Mouse (Mus musculus) kidney, postnatal 0 days (tissue): ENCODE data around the gene B230217C12Rik. TPM values are rescaled to one million over a fixed set of nuclear protein-coding genes. Genes with fewer than 3 reads are reported as not detected.

ENCODE experiments used
- ATAC-seq: fragments of 200-750 bp; cut with Nextera tagmentation; replicated peaks from 2 replicates; pipeline ENCODE4 v1.8.0; 2017; ENCODE audit warnings: low read depth, moderate number of reproducible peaks, moderate TSS enrichment, moderate library complexity; ENCODE audit not compliant: low FRiP score
- DNase-seq: peaks from one replicate; pipeline ENCODE4 v3.0.0-alpha.2; 2016; ENCODE audit warnings: low spot score
- H3K27ac ChIP-seq: fragments of 300-500 bp; sonication (generic); 2 replicates; pipeline ENCODE4 v1.5.1; 2014; ENCODE audit warnings: mild to moderate bottlenecking
- H3K27me3 ChIP-seq: fragments of 300-500 bp; sonication (generic); 2 replicates; pipeline ENCODE4 v1.6.1; 2014; ENCODE audit warnings: low read length, mixed read lengths; ENCODE audit not compliant: insufficient read depth
- H3K36me3 ChIP-seq: fragments of 300-500 bp; sonication (generic); 2 replicates; pipeline ENCODE4 v1.6.1; 2014; ENCODE audit warnings: low read length, mixed read lengths; ENCODE audit not compliant: insufficient read depth
- H3K4me1 ChIP-seq: fragments of 300-500 bp; sonication (generic); replicated peaks from 2 replicates; pipeline ENCODE4 v1.6.1; 2014; ENCODE audit warnings: antibody characterized with exemption, low read length, mixed read lengths; ENCODE audit not compliant: insufficient read depth
- H3K4me2 ChIP-seq: fragments of 300-500 bp; sonication (generic); 2 replicates; pipeline ENCODE4 v1.6.1; 2014; ENCODE audit warnings: mild to moderate bottlenecking, low read length, moderate library complexity, mixed read lengths
- H3K4me3 ChIP-seq: fragments of 300-500 bp; sonication (generic); replicated peaks from 2 replicates; pipeline ENCODE4 v1.5.1; 2014; ENCODE audit warnings: low read depth, low read length
- H3K9ac ChIP-seq: fragments of 300-500 bp; sonication (generic); 2 replicates; pipeline ENCODE4 v1.6.1; 2014; ENCODE audit warnings: low read depth, low read length
- H3K9me3 ChIP-seq: fragments of 300-500 bp; sonication (generic); replicated peaks from 2 replicates; pipeline ENCODE4 v1.6.1; 2016; ENCODE audit warnings: low read length, inconsistent platforms, mixed read lengths
- CTCF ChIP-seq: IDR thresholded peaks from 2 replicates; pipeline ENCODE4 v1.5.1; 2016; ENCODE audit warnings: antibody characterized with exemption, low read depth, mild to moderate bottlenecking, moderate library complexity
- WGBS: fragments of 180-500 bp; shearing (Covaris S2); extraction: QIAGEN DNeasy Blood & Tissue Kit; methylation state at CpG from one replicate; pipeline ENCODE4 v1.1.7; 2014; 5-methylcytosine and 5-hydroxymethylcytosine counted together
- polyA plus RNA-seq: library from polyadenylated mRNA; unstranded; fragments of >200 nt; fragmentation: Nextera tagmentation; extraction: Ambion mirVana; gene quantifications from 2 replicates; pipeline ENCODE4 v1.2.1, GENCODE M21; 2015

The B230217C12Rik gene
- polyA plus RNA-seq, 1 experiment from 2014 or later, result 5.6 TPM

- DNase-seq, result no peak
- ATAC-seq, result 0 out of 2 replicates have a peak, but pooled peaks have one; percentile 4
- Histone ChIP-seq H3K4me2 (peak overlapping the region; percentile 29; the same call in 1 of the 2 replicates), H3K36me3 (peaks cover 28% of the 10 kb centered on the region), H3K27ac (peak overlapping the region; percentile 68), H3K4me3 (no peak overlapping the region), H3K4me1 (peaks cover 79% of the 10 kb centered on the region), H3K9ac (no peak overlapping the region; the same call in 1 of the 2 replicates), H3K27me3 (no peaks in the 10 kb centered on the region), H3K9me3 (no peaks in the 10 kb centered on the region)
- WGBS, result 46% methylated on average over 3 of the region's 3 CpGs
- no peak for TF ChIP-seq CTCF
These were observed 28.1 kb upstream of the B230217C12Rik start for GRCm38 (mm10) chr11:97812491-97812921.

DNA sequence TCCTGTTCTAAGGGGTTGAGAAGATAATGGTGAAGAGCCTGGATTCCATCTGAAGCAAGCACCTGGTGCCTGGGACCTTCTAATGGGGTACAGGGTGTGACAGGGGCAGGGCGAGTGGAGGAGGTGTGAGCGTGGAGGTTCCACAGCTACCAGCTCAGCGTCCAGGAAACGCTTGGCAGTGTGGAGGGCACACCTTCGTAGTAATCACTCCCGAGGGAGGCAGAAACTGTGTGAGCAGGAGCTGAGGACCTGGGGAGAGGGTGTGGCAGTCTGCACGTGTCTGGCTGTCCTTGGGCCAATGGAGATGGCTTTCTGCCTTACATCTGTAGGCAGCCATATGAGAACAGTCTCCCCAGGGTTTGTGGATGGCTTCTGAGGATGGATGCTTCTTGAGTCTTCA lies 27.5 kb upstream of the B230217C12Rik start:
- H3K4me3 ChIP-seq, result no peak overlapping the region
- ATAC-seq (no peak), DNase-seq (no peak)
- no peaks in the 10 kb centered on the region for H3K27me3 ChIP-seq
- peak overlapping the region; percentile 68 for H3K27ac ChIP-seq
- peaks cover 32% of the 10 kb centered on the region for H3K36me3 ChIP-seq
- H3K9me3 ChIP-seq, result no peaks in the 10 kb centered on the region
- H3K9ac ChIP-seq, result 0 out of 2 replicates have a peak overlapping the region, but pooled peaks have one; percentile 13
- H3K4me2 ChIP-seq, result no peak overlapping the region
- peaks cover 79% of the 10 kb centered on the region for H3K4me1 ChIP-seq
- TF ChIP-seq CTCF, result no peak
- WGBS, result 50% methylated on average over 7 of the region's 7 CpGs

- Histone ChIP-seq H3K36me3 (peaks cover 30% of the 10 kb centered on the region), H3K27me3 (no peaks in the 10 kb centered on the region)
These were observed 26.6 kb upstream of the B230217C12Rik start for GRCm38 (mm10) chr11:97813746-97814515.

GRCm38 (mm10) chr11:97815736-97816135 lies 24.8 kb upstream of the B230217C12Rik start:
- 78% methylated on average over 11 of the region's 11 CpGs for WGBS
- Histone ChIP-seq H3K36me3 (peaks cover 24% of the 10 kb centered on the region), H3K9me3 (no peaks in the 10 kb centered on the region)

More at GRCm38 (mm10) chr11:97813746-97814515, 26.6 kb upstream of the B230217C12Rik start:
- Histone ChIP-seq H3K4me1 (peaks cover 78% of the 10 kb centered on the region), H3K9ac (no peak overlapping the region), H3K27ac (peak overlapping the region; percentile 68), H3K9me3 (no peaks in the 10 kb centered on the region), H3K4me2 (no peak overlapping the region), H3K4me3 (no peak overlapping the region)
- DNase-seq (no peak), ATAC-seq (peak; percentile 44)
- TF ChIP-seq CTCF, result no peak
- 46% methylated on average over 17 of the region's 17 CpGs for WGBS

GRCm38 (mm10) chr11:97816176-97816575 lies 24.4 kb upstream of the B230217C12Rik start:
- Histone ChIP-seq H3K4me1 (peaks cover 57% of the 10 kb centered on the region), H3K27ac (no peak overlapping the region), H3K36me3 (peaks cover 24% of the 10 kb centered on the region), H3K9ac (0 out of 2 replicates have a peak overlapping the region, but pooled peaks have one; percentile 0), H3K27me3 (no peaks in the 10 kb centered on the region), H3K4me3 (no peak overlapping the region), H3K9me3 (no peaks in the 10 kb centered on the region), H3K4me2 (no peak overlapping the region)
- WGBS, result 71% methylated on average over 5 of the region's 5 CpGs
- ATAC-seq, result no peak
- no peak for DNase-seq
- TF ChIP-seq CTCF, result no peak

More at GRCm38 (mm10) chr11:97815736-97816135, 24.8 kb upstream of the B230217C12Rik start:
- ATAC-seq (no peak), DNase-seq (no peak)
- 0 out of 2 replicates have a peak overlapping the region, but pooled peaks have one; percentile 0 for H3K9ac ChIP-seq
- H3K27me3 ChIP-seq, result no peaks in the 10 kb centered on the region
- no peak overlapping the region for H3K4me3 ChIP-seq
- TF ChIP-seq CTCF, result no peak
- H3K27ac ChIP-seq, result no peak overlapping the region
- no peak overlapping the region for H3K4me2 ChIP-seq
- H3K4me1 ChIP-seq, result peaks cover 60% of the 10 kb centered on the region

- no peaks in the 10 kb centered on the region for H3K9me3 ChIP-seq
- WGBS, result 33% methylated on average over 9 of the region's 9 CpGs
- no peak for TF ChIP-seq CTCF
- H3K4me2 ChIP-seq, result no peak overlapping the region
- peaks cover 49% of the 10 kb centered on the region for H3K4me1 ChIP-seq
- DNase-seq, result no peak
- no peak overlapping the region for H3K4me3 ChIP-seq
- H3K9ac ChIP-seq, result no peak overlapping the region
- peak overlapping the region; percentile 62 for H3K27ac ChIP-seq
- ATAC-seq, result no peak
- H3K36me3 ChIP-seq, result peaks cover 28% of the 10 kb centered on the region
- H3K27me3 ChIP-seq, result no peaks in the 10 kb centered on the region
These were observed 23.7 kb upstream of the B230217C12Rik start for GRCm38 (mm10) chr11:97816916-97817315.
